Mouse (Mus musculus): ENCODE results near the gene Marveld3.

- no peak for TF ChIP-seq EP300 (optimal IDR thresholded peaks at IDR 0.05)
- TF ChIP-seq CTCF (IDR thresholded peaks at IDR 0.05; ENCODE audit: low read depth), result no peak; the same call in 1 of the 2 replicates
Measured at GRCm38 (mm10) chr8:109902379-109902778, 59.6 kb downstream of the Marveld3 start.

Measured in stomach, postnatal 0 days (tissue).